Comparison of ENCODE assay signal across 13 mouse cellular contexts in the genomic region with DNA sequence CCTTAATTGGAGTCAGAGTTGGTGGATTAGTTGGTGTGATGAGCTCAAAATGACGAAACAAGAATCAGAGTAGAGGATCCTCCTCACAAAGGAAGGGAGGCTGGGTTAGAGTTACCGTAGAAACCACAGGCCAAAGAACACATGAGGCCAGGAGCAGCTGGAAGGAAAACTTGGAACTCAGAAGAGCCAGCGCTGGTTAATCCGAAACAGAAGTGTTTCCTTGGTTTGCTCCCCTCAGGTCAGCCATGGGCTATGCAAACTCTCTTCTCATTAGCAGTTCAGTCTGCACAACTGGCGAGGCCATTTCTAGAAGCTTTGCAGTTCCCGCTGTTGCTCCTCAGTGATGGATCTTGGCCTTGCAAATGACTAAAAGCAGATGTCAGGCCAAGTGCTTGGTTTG.
DNase-seq lines count a peak whose midpoint lies in the region; ATAC-seq and TF ChIP-seq lines count a peak whose summit lies in the region.
"Had no signal": no experiment of that assay in that cellular context is flagged by ENCODE, and none has a peak within 500 bp of the region (broad histone marks: within the 10 kb centered on the region; RNA-seq: fewer than 3 reads in every experiment).

No protein-coding gene starts in this region.

- no peak for ATAC-seq in forebrain, embryonic 11.5 days (replicated peaks; ENCODE audit: low FRiP score)
- ATAC-seq in forebrain, embryonic 14.5 days = no peak
- ATAC-seq in embryonic facial prominence, embryonic 11.5 days (replicated peaks; ENCODE audit: insufficient number of reproducible peaks, low FRiP score, low TSS enrichment, low read depth) = no peak
- ATAC-seq in limb, embryonic 14.5 days (ENCODE audit: low FRiP score, low read depth) = peak; percentile 51
- ATAC-seq: forebrain, postnatal 0 days had no signal

- no peak for TF ChIP-seq CTCF in kidney, adult 2 months (conservative IDR thresholded peaks at IDR 0.05; ENCODE audit: insufficient read depth, insufficient read length, low read depth, low read length)

- H3K27me3 ChIP-seq in forebrain, embryonic 11.5 days (ENCODE audit: control insufficient read depth, insufficient read depth, low read length) = no peaks in the 10 kb centered on the region
- no peaks in the 10 kb centered on the region for H3K27me3 ChIP-seq in forebrain, embryonic 14.5 days (replicated peaks; ENCODE audit: control insufficient read depth, insufficient read depth, low read length)
- no peaks in the 10 kb centered on the region for H3K27me3 ChIP-seq in kidney, adult 2 months (replicated peaks; ENCODE audit: control insufficient read depth, insufficient read depth, low read length)
- H3K27me3 ChIP-seq in embryonic facial prominence, embryonic 11.5 days (ENCODE audit: control insufficient read depth, insufficient read depth, low read length) = no peaks in the 10 kb centered on the region
- H3K27me3 ChIP-seq in limb, embryonic 14.5 days (ENCODE audit: control insufficient read depth, insufficient read depth, low read length) = no peaks in the 10 kb centered on the region
- H3K27me3 ChIP-seq in midbrain, embryonic 10.5 days (ENCODE audit: low read depth, poor library complexity, severe bottlenecking) = no peaks in the 10 kb centered on the region
- H3K27me3 ChIP-seq: hindbrain, embryonic 12.5 days; liver, embryonic 13.5 days; midbrain, embryonic 12.5 days had no signal

- H3K9me3 ChIP-seq in forebrain, embryonic 11.5 days (ENCODE audit: control insufficient read depth, low read length) = no peaks in the 10 kb centered on the region
- H3K9me3 ChIP-seq in forebrain, embryonic 14.5 days (replicated peaks; ENCODE audit: control insufficient read depth, low read length) = no peaks in the 10 kb centered on the region
- no peaks in the 10 kb centered on the region for H3K9me3 ChIP-seq in embryonic facial prominence, embryonic 11.5 days (replicated peaks; ENCODE audit: control insufficient read depth, low read length)
- no peaks in the 10 kb centered on the region for H3K9me3 ChIP-seq in limb, embryonic 14.5 days (ENCODE audit: control insufficient read depth, low read length)
- H3K9me3 ChIP-seq in midbrain, embryonic 10.5 days (replicated peaks) = no peaks in the 10 kb centered on the region
- H3K9me3 ChIP-seq: hindbrain, embryonic 12.5 days; liver, embryonic 13.5 days; midbrain, embryonic 12.5 days had no signal

- H3K36me3 ChIP-seq in forebrain, embryonic 11.5 days (ENCODE audit: control insufficient read depth, insufficient read depth, low read length) = no peaks in the 10 kb centered on the region
- 0 out of 2 replicates have a peak, but pooled peaks cover 2% of the 10 kb centered on the region for H3K36me3 ChIP-seq in forebrain, embryonic 14.5 days (ENCODE audit: control insufficient read depth, insufficient read depth, low read length)
- H3K36me3 ChIP-seq in kidney, adult 2 months (ENCODE audit: control insufficient read depth, insufficient read depth, low read length) = no peaks in the 10 kb centered on the region
- H3K36me3 ChIP-seq in embryonic facial prominence, embryonic 11.5 days (replicated peaks; ENCODE audit: control insufficient read depth, insufficient read depth, low read depth, low read length) = no peaks in the 10 kb centered on the region
- H3K36me3 ChIP-seq in limb, embryonic 14.5 days (ENCODE audit: control insufficient read depth, insufficient read depth, low read length) = no peaks in the 10 kb centered on the region
- no peaks in the 10 kb centered on the region for H3K36me3 ChIP-seq in midbrain, embryonic 10.5 days
- H3K36me3 ChIP-seq: hindbrain, embryonic 12.5 days; liver, embryonic 13.5 days; midbrain, embryonic 12.5 days had no signal

- H3K27ac ChIP-seq in forebrain, embryonic 11.5 days (ENCODE audit: low read depth, low read length) = no peak overlapping the region
- no peak overlapping the region for H3K27ac ChIP-seq in forebrain, embryonic 14.5 days (ENCODE audit: low read depth, low read length)
- no peak overlapping the region for H3K27ac ChIP-seq in kidney, adult 2 months (ENCODE audit: insufficient read depth, low read depth, low read length)
- no peak overlapping the region; the same call in 1 of the 2 replicates for H3K27ac ChIP-seq in embryonic facial prominence, embryonic 11.5 days (replicated peaks; ENCODE audit: low read depth, low read length)
- no peak overlapping the region for H3K27ac ChIP-seq in limb, embryonic 14.5 days (replicated peaks; ENCODE audit: low read depth, low read length)
- H3K27ac ChIP-seq in midbrain, embryonic 10.5 days (replicated peaks) = no peak overlapping the region; the same call in 1 of the 2 replicates
- H3K27ac ChIP-seq: hindbrain, embryonic 12.5 days; liver, embryonic 13.5 days; midbrain, embryonic 12.5 days had no signal

- H3K4me1 ChIP-seq in forebrain, embryonic 11.5 days (replicated peaks; ENCODE audit: control insufficient read depth, insufficient read depth, low read length) = no peaks in the 10 kb centered on the region; the same call in 1 of the 2 replicates
- no peaks in the 10 kb centered on the region for H3K4me1 ChIP-seq in forebrain, embryonic 14.5 days (ENCODE audit: control insufficient read depth, insufficient read depth, low read length)
- H3K4me1 ChIP-seq in kidney, adult 2 months (ENCODE audit: control insufficient read depth, insufficient read depth, low read length) = no peaks in the 10 kb centered on the region
- H3K4me1 ChIP-seq in embryonic facial prominence, embryonic 11.5 days (ENCODE audit: control insufficient read depth, insufficient read depth, low read length) = no peaks in the 10 kb centered on the region; the same call in 1 of the 2 replicates
- peaks cover 22% of the 10 kb centered on the region for H3K4me1 ChIP-seq in limb, embryonic 14.5 days (ENCODE audit: control insufficient read depth, insufficient read depth, low read length)
- H3K4me1 ChIP-seq in midbrain, embryonic 10.5 days = peaks cover 35% of the 10 kb centered on the region
- H3K4me1 ChIP-seq: midbrain, embryonic 12.5 days had no signal

- no peak overlapping the region for H3K9ac ChIP-seq in forebrain, embryonic 11.5 days (ENCODE audit: low read length)
- no peak overlapping the region for H3K9ac ChIP-seq in forebrain, embryonic 14.5 days (ENCODE audit: low read length)
- no peak overlapping the region for H3K9ac ChIP-seq in embryonic facial prominence, embryonic 11.5 days (replicated peaks; ENCODE audit: low read length)
- no peak overlapping the region for H3K9ac ChIP-seq in limb, embryonic 14.5 days (ENCODE audit: low read depth, low read length, severe bottlenecking)
- H3K9ac ChIP-seq: forebrain, postnatal 0 days; hindbrain, embryonic 12.5 days; liver, embryonic 13.5 days; midbrain, embryonic 12.5 days had no signal

- no peak overlapping the region for H3K4me3 ChIP-seq in forebrain, embryonic 11.5 days (ENCODE audit: low read depth, low read length)
- no peak overlapping the region for H3K4me3 ChIP-seq in forebrain, embryonic 14.5 days (ENCODE audit: low read depth, low read length)
- no peak overlapping the region for H3K4me3 ChIP-seq in kidney, adult 2 months (ENCODE audit: insufficient read depth, low read depth, low read length)
- no peak overlapping the region for H3K4me3 ChIP-seq in embryonic facial prominence, embryonic 11.5 days (ENCODE audit: low read depth, low read length)
- no peak overlapping the region for H3K4me3 ChIP-seq in limb, embryonic 14.5 days (replicated peaks; ENCODE audit: low read length)
- H3K4me3 ChIP-seq in midbrain, embryonic 10.5 days = no peak overlapping the region
- H3K4me3 ChIP-seq: hindbrain, embryonic 12.5 days; liver, embryonic 13.5 days; midbrain, embryonic 12.5 days had no signal

- peak; percentile 46 for DNase-seq in forebrain, embryonic 11.5 days (ENCODE audit: low spot score)
- no peak for DNase-seq in forebrain, embryonic 14.5 days (ENCODE audit: low spot score)
- peak; percentile 54 for DNase-seq in kidney, adult 2 months
- no peak for DNase-seq in kidney, adult 11 months
- peak; percentile 73 for DNase-seq in embryonic facial prominence, embryonic 11.5 days (ENCODE audit: low spot score)
- DNase-seq in limb, embryonic 14.5 days (ENCODE audit: low spot score) = peak; percentile 82
- DNase-seq in right cerebral cortex, adult 2 months (ENCODE audit: low spot score in 2 of 2) = no peak
- DNase-seq in midbrain, embryonic 10.5 days (ENCODE audit: low spot score) = no peak
- DNase-seq: cerebellum, adult 11 months; forebrain, postnatal 0 days; liver, embryonic 13.5 days had no signal

- TF ChIP-seq POLR2A in kidney, adult 2 months (IDR thresholded peaks at IDR 0.05; ENCODE audit: low read depth, low read length) = no peak
- no peak for TF ChIP-seq POLR2A in limb, embryonic 14.5 days (IDR thresholded peaks at IDR 0.05; ENCODE audit: borderline replicate concordance, extremely low read depth, insufficient read depth, insufficient read length)

- WGBS in forebrain, embryonic 11.5 days = 78% methylated on average over 6 of the region's 6 CpGs
- WGBS in forebrain, embryonic 14.5 days = 80% methylated on average over 6 of the region's 6 CpGs
- WGBS in kidney, adult 2 months = 64% methylated on average over 6 of the region's 6 CpGs
- WGBS in embryonic facial prominence, embryonic 11.5 days = 43% methylated on average over 6 of the region's 6 CpGs
- 40% methylated on average over 6 of the region's 6 CpGs for WGBS in limb, embryonic 14.5 days
- WGBS in midbrain, embryonic 10.5 days = 75% methylated on average over 6 of the region's 6 CpGs

- H3K4me2 ChIP-seq in forebrain, embryonic 11.5 days (ENCODE audit: low read depth, low read length, severe bottlenecking) = no peak overlapping the region
- H3K4me2 ChIP-seq in forebrain, embryonic 14.5 days (ENCODE audit: low read length) = no peak overlapping the region
- H3K4me2 ChIP-seq in embryonic facial prominence, embryonic 11.5 days (ENCODE audit: low read depth, low read length) = no peak overlapping the region
- no peak overlapping the region for H3K4me2 ChIP-seq in limb, embryonic 14.5 days (replicated peaks; ENCODE audit: low read depth, low read length, severe bottlenecking)
- H3K4me2 ChIP-seq: hindbrain, embryonic 12.5 days; liver, embryonic 13.5 days; midbrain, embryonic 12.5 days had no signal

Comparison
In these comparisons a context has a peak if more than half of its experiments do, and no peak if none do; other contexts are left out.
1. DNase-seq: peak in forebrain, embryonic 11.5 days (single experiment), kidney, adult 2 months (single experiment), embryonic facial prominence, embryonic 11.5 days (single experiment) and limb, embryonic 14.5 days (single experiment); none in forebrain, embryonic 14.5 days (single experiment), kidney, adult 11 months (single experiment), right cerebral cortex, adult 2 months (0 of 2) and midbrain, embryonic 10.5 days (single experiment).